Mouse (Mus musculus): ENCODE data around the gene Man2b1. TPM values are rescaled to one million over a fixed set of nuclear protein-coding genes. Genes with fewer than 3 reads are reported as not detected.
A peak's percentile ranks its signal among the peaks of the same experiment; 100 is the strongest.

Gene Man2b1
- polyA plus RNA-seq, 1 experiment from 2014 or later = 25.1 TPM

GRCm38 (mm10) chr8:85071041-85071440 is 12.0 kb upstream of the Man2b1 start:
- Histone ChIP-seq H3K4me1 (ENCODE audit: control insufficient read depth, insufficient read depth, low read length) (peaks cover 8% of the 10 kb centered on the region), H3K9me3 (replicated peaks; ENCODE audit: control insufficient read depth, low read length) (no peaks in the 10 kb centered on the region), H3K27me3 (ENCODE audit: control insufficient read depth, insufficient read depth, low read length) (no peaks in the 10 kb centered on the region), H3K4me2 (peak overlapping the region; percentile 80), H3K9ac (ENCODE audit: low read depth, low read length) (peak overlapping the region; percentile 97), H3K36me3 (ENCODE audit: control insufficient read depth, insufficient read depth, low read length) (peaks cover 21% of the 10 kb centered on the region), H3K27ac (ENCODE audit: low read depth, low read length) (peak overlapping the region; percentile 96; the same call in 1 of the 2 replicates), H3K4me3 (ENCODE audit: low read depth, low read length) (peak overlapping the region; percentile 97)
- no peak for ATAC-seq (replicated peaks; ENCODE audit: insufficient number of reproducible peaks, low FRiP score, low TSS enrichment)
- WGBS (ENCODE audit: insufficient replicate concordance) = 86% methylated on average over 5 of the region's 5 CpGs

GRCm38 (mm10) chr8:85071514-85072281 is 11.4 kb upstream of the Man2b1 start, which contains the start of gene Dhps:
Gene Dhps, plus strand, starts transcription at chr8:85071757.
- H3K4me3 ChIP-seq (ENCODE audit: low read depth, low read length) = peak within 1 kb of the TSS; percentile 97
- peaks cover 8% of the 10 kb centered on the region for H3K4me1 ChIP-seq (ENCODE audit: control insufficient read depth, insufficient read depth, low read length)
- under 1% methylated on average over 68 of the region's 68 CpGs for WGBS (ENCODE audit: insufficient replicate concordance)
- H3K9me3 ChIP-seq (replicated peaks; ENCODE audit: control insufficient read depth, low read length) = no peaks in the 10 kb centered on the region
- H3K27me3 ChIP-seq (ENCODE audit: control insufficient read depth, insufficient read depth, low read length) = no peaks in the 10 kb centered on the region
- peak; percentile 81 for ATAC-seq (replicated peaks; ENCODE audit: insufficient number of reproducible peaks, low FRiP score, low TSS enrichment)
- H3K4me2 ChIP-seq = peak within 1 kb of the TSS; percentile 80
- H3K27ac ChIP-seq (ENCODE audit: low read depth, low read length) = peak within 1 kb of the TSS; percentile 96
- peak within 1 kb of the TSS; percentile 97 for H3K9ac ChIP-seq (ENCODE audit: low read depth, low read length)
- H3K36me3 ChIP-seq (ENCODE audit: control insufficient read depth, insufficient read depth, low read length) = peaks cover 27% of the 10 kb centered on the region

- H3K27me3 ChIP-seq (ENCODE audit: control insufficient read depth, insufficient read depth, low read length) = no peaks in the 10 kb centered on the region
- no peak for ATAC-seq (replicated peaks; ENCODE audit: insufficient number of reproducible peaks, low FRiP score, low TSS enrichment)
These were observed 10.6 kb upstream of the Man2b1 start for GRCm38 (mm10) chr8:85072364-85072929.

GRCm38 (mm10) chr8:85073041-85073612 is 9.9 kb upstream of the Man2b1 start:
- H3K4me3 ChIP-seq (ENCODE audit: low read depth, low read length) = no peak overlapping the region
- H3K4me2 ChIP-seq = no peak overlapping the region
- WGBS (ENCODE audit: insufficient replicate concordance) = 85% methylated on average over 15 of the region's 15 CpGs
- no peak overlapping the region for H3K27ac ChIP-seq (ENCODE audit: low read depth, low read length)
- H3K27me3 ChIP-seq (ENCODE audit: control insufficient read depth, insufficient read depth, low read length) = no peaks in the 10 kb centered on the region
- no peak overlapping the region for H3K9ac ChIP-seq (ENCODE audit: low read depth, low read length)
- ATAC-seq (replicated peaks; ENCODE audit: insufficient number of reproducible peaks, low FRiP score, low TSS enrichment) = no peak
- H3K9me3 ChIP-seq (replicated peaks; ENCODE audit: control insufficient read depth, low read length) = no peaks in the 10 kb centered on the region
- H3K4me1 ChIP-seq (ENCODE audit: control insufficient read depth, insufficient read depth, low read length) = peaks cover 8% of the 10 kb centered on the region
- H3K36me3 ChIP-seq (ENCODE audit: control insufficient read depth, insufficient read depth, low read length) = peaks cover 28% of the 10 kb centered on the region

More at GRCm38 (mm10) chr8:85072364-85072929, 10.6 kb upstream of the Man2b1 start:
- Histone ChIP-seq H3K9me3 (replicated peaks; ENCODE audit: control insufficient read depth, low read length) (no peaks in the 10 kb centered on the region), H3K27ac (ENCODE audit: low read depth, low read length) (peak overlapping the region; percentile 96; the same call in 1 of the 2 replicates), H3K36me3 (ENCODE audit: control insufficient read depth, insufficient read depth, low read length) (peaks cover 28% of the 10 kb centered on the region), H3K4me3 (ENCODE audit: low read depth, low read length) (peak overlapping the region; percentile 97), H3K4me1 (ENCODE audit: control insufficient read depth, insufficient read depth, low read length) (peaks cover 8% of the 10 kb centered on the region), H3K4me2 (peak overlapping the region; percentile 80), H3K9ac (ENCODE audit: low read depth, low read length) (peak overlapping the region; percentile 97)
- 31% methylated on average over 9 of the region's 9 CpGs for WGBS (ENCODE audit: insufficient replicate concordance)

- H3K9me3 ChIP-seq (replicated peaks; ENCODE audit: control insufficient read depth, low read length) = no peaks in the 10 kb centered on the region
- no peak overlapping the region for H3K4me3 ChIP-seq (ENCODE audit: low read depth, low read length)
- H3K27ac ChIP-seq (ENCODE audit: low read depth, low read length) = no peak overlapping the region
- no peak overlapping the region for H3K9ac ChIP-seq (ENCODE audit: low read depth, low read length)
- ATAC-seq (replicated peaks; ENCODE audit: insufficient number of reproducible peaks, low FRiP score, low TSS enrichment) = no peak
- H3K36me3 ChIP-seq (ENCODE audit: control insufficient read depth, insufficient read depth, low read length) = peaks cover 28% of the 10 kb centered on the region
- no peak overlapping the region for H3K4me2 ChIP-seq
- 90% methylated on average over 10 of the region's 10 CpGs for WGBS (ENCODE audit: insufficient replicate concordance)
- H3K4me1 ChIP-seq (ENCODE audit: control insufficient read depth, insufficient read depth, low read length) = peaks cover 8% of the 10 kb centered on the region
- no peaks in the 10 kb centered on the region for H3K27me3 ChIP-seq (ENCODE audit: control insufficient read depth, insufficient read depth, low read length)
These were observed 8.9 kb upstream of the Man2b1 start for GRCm38 (mm10) chr8:85074167-85074566.

- 89% methylated on average over 10 of the region's 10 CpGs for WGBS (ENCODE audit: insufficient replicate concordance)
- H3K27me3 ChIP-seq (ENCODE audit: control insufficient read depth, insufficient read depth, low read length) = no peaks in the 10 kb centered on the region
- no peak overlapping the region for H3K4me2 ChIP-seq
- H3K9ac ChIP-seq (ENCODE audit: low read depth, low read length) = no peak overlapping the region
- no peak overlapping the region for H3K4me3 ChIP-seq (ENCODE audit: low read depth, low read length)
- peaks cover 28% of the 10 kb centered on the region for H3K36me3 ChIP-seq (ENCODE audit: control insufficient read depth, insufficient read depth, low read length)
- H3K4me1 ChIP-seq (ENCODE audit: control insufficient read depth, insufficient read depth, low read length) = peaks cover 11% of the 10 kb centered on the region
- H3K27ac ChIP-seq (ENCODE audit: low read depth, low read length) = no peak overlapping the region
- no peak for ATAC-seq (replicated peaks; ENCODE audit: insufficient number of reproducible peaks, low FRiP score, low TSS enrichment)
- no peaks in the 10 kb centered on the region for H3K9me3 ChIP-seq (replicated peaks; ENCODE audit: control insufficient read depth, low read length)
These were observed 8.5 kb upstream of the Man2b1 start for GRCm38 (mm10) chr8:85074617-85075016.

- H3K9ac ChIP-seq (ENCODE audit: low read depth, low read length) = no peak overlapping the region
- H3K4me1 ChIP-seq (ENCODE audit: control insufficient read depth, insufficient read depth, low read length) = peaks cover 14% of the 10 kb centered on the region
- H3K4me3 ChIP-seq (ENCODE audit: low read depth, low read length) = no peak overlapping the region
- no peaks in the 10 kb centered on the region for H3K9me3 ChIP-seq (replicated peaks; ENCODE audit: control insufficient read depth, low read length)
- H3K27me3 ChIP-seq (ENCODE audit: control insufficient read depth, insufficient read depth, low read length) = no peaks in the 10 kb centered on the region
- WGBS (ENCODE audit: insufficient replicate concordance) = 75% methylated on average over 9 of the region's 9 CpGs
- peaks cover 28% of the 10 kb centered on the region for H3K36me3 ChIP-seq (ENCODE audit: control insufficient read depth, insufficient read depth, low read length)
- no peak for ATAC-seq (replicated peaks; ENCODE audit: insufficient number of reproducible peaks, low FRiP score, low TSS enrichment)
- H3K27ac ChIP-seq (ENCODE audit: low read depth, low read length) = no peak overlapping the region
- H3K4me2 ChIP-seq = no peak overlapping the region
These were observed 7.1 kb upstream of the Man2b1 start for GRCm38 (mm10) chr8:85076001-85076400.

- Histone ChIP-seq H3K36me3 (ENCODE audit: control insufficient read depth, insufficient read depth, low read length) (peaks cover 28% of the 10 kb centered on the region), H3K27ac (ENCODE audit: low read depth, low read length) (no peak overlapping the region), H3K27me3 (ENCODE audit: control insufficient read depth, insufficient read depth, low read length) (no peaks in the 10 kb centered on the region), H3K4me2 (no peak overlapping the region), H3K9me3 (replicated peaks; ENCODE audit: control insufficient read depth, low read length) (no peaks in the 10 kb centered on the region), H3K4me3 (ENCODE audit: low read depth, low read length) (no peak overlapping the region), H3K4me1 (ENCODE audit: control insufficient read depth, insufficient read depth, low read length) (peaks cover 20% of the 10 kb centered on the region), H3K9ac (ENCODE audit: low read depth, low read length) (no peak overlapping the region)
- 0% methylated on average over 2 of the region's 2 CpGs for WGBS (ENCODE audit: insufficient replicate concordance)
- ATAC-seq (replicated peaks; ENCODE audit: insufficient number of reproducible peaks, low FRiP score, low TSS enrichment) = no peak
These were observed 6.1 kb upstream of the Man2b1 start for GRCm38 (mm10) chr8:85076993-85077392.

All from heart, embryonic 11.5 days (tissue).